Mouse (Mus musculus) thymus, adult 18-20 months (tissue): ENCODE data around the gene Dab2ip.

ENCODE experiments used
- DNase-seq, 2 experiments: peaks; one replicate each; pipeline ENCODE4 v3.0.0; 2022; ENCODE audit warnings: mixed read lengths in 2 of 2

Gene Dab2ip

GRCm38 (mm10) chr2:35624380-35625006, 66.4 kb downstream of the Dab2ip start:
- no peak for DNase-seq

GRCm38 (mm10) chr2:35625007-35625380, 66.9 kb downstream of the Dab2ip start:
- DNase-seq = no peak

GRCm38 (mm10) chr2:35625526-35625925, 67.5 kb downstream of the Dab2ip start:
- DNase-seq = no peak

- DNase-seq = no peak
Observed at GRCm38 (mm10) chr2:35626181-35626727, 68.2 kb downstream of the Dab2ip start.

- DNase-seq = no peak
Observed at GRCm38 (mm10) chr2:35627298-35627898, 69.3 kb downstream of the Dab2ip start.

GRCm38 (mm10) chr2:35628052-35628451, 70.0 kb downstream of the Dab2ip start:
- DNase-seq = no peak

- no peak for DNase-seq
Observed at GRCm38 (mm10) chr2:35628656-35629055, 70.6 kb downstream of the Dab2ip start.

- no peak for DNase-seq
Observed at GRCm38 (mm10) chr2:35629126-35629525, 71.1 kb downstream of the Dab2ip start.

GRCm38 (mm10) chr2:35633392-35633791, 75.3 kb downstream of the Dab2ip start:
- no peak for DNase-seq

- DNase-seq = no peak
Observed at GRCm38 (mm10) chr2:35634963-35635362, 76.9 kb downstream of the Dab2ip start.

GRCm38 (mm10) chr2:35635541-35635940, 77.5 kb downstream of the Dab2ip start:
- DNase-seq = no peak

- no peak for DNase-seq
Observed at GRCm38 (mm10) chr2:35637880-35638535, 79.9 kb downstream of the Dab2ip start.

GRCm38 (mm10) chr2:35639799-35640198, 81.7 kb downstream of the Dab2ip start:
- DNase-seq = no peak

GRCm38 (mm10) chr2:35640576-35640975, 82.5 kb downstream of the Dab2ip start:
- no peak for DNase-seq

- no peak for DNase-seq
Observed at GRCm38 (mm10) chr2:35642224-35642623, 84.2 kb downstream of the Dab2ip start.

GRCm38 (mm10) chr2:35646553-35646952, 88.5 kb downstream of the Dab2ip start:
- no peak for DNase-seq

- peak; percentile 43 to 53 for DNase-seq
Observed at GRCm38 (mm10) chr2:35649708-35650107, 91.6 kb downstream of the Dab2ip start.

- no peak for DNase-seq
Observed at GRCm38 (mm10) chr2:35651297-35651731, 93.2 kb downstream of the Dab2ip start.

GRCm38 (mm10) chr2:35652984-35653383, 94.9 kb downstream of the Dab2ip start:
- DNase-seq = no peak

- no peak for DNase-seq
Observed at GRCm38 (mm10) chr2:35654795-35655194, 96.7 kb downstream of the Dab2ip start.

- no peak for DNase-seq
Observed at GRCm38 (mm10) chr2:35655996-35656395, 97.9 kb downstream of the Dab2ip start.

GRCm38 (mm10) chr2:35658311-35658710, 100.2 kb downstream of the Dab2ip start:
- no peak for DNase-seq

GRCm38 (mm10) chr2:35659578-35660194, 101.6 kb downstream of the Dab2ip start:
- DNase-seq = no peak
